Mouse (Mus musculus) MEL (cell line): ENCODE measurements around the gene Fbxo48. TPM values are rescaled to one million over a fixed set of nuclear protein-coding genes. Genes with fewer than 3 reads are reported as not detected.

Experiments used
- DNase-seq: peaks from one replicate; pipeline ENCODE4 v3.0.0; 2011; ENCODE audit warnings: low read depth, low spot score
- H3K27ac ChIP-seq: 2 replicates; pipeline ENCODE4 v1.5.1; 2012; ENCODE audit warnings: low read depth, mild to moderate bottlenecking, control low read depth, low read length, moderate library complexity; ENCODE audit not compliant: control insufficient read depth
- H3K27me3 ChIP-seq, 2 experiments: fragments of 150-350 bp in 1 of 2; sonication (generic) in 1 of 2; 2 replicates each; pipeline ENCODE4 v1.6.1; 2012; ENCODE audit warnings: low read length in 2 of 2, mild to moderate bottlenecking in 2 of 2, improper control_type of control experiment in 1 of 2, moderate library complexity in 1 of 2; ENCODE audit not compliant: insufficient read depth in 2 of 2, control insufficient read depth in 1 of 2
- H3K36me3 ChIP-seq, 2 experiments: 2 replicates each; pipeline ENCODE4 v1.6.1; 2012 to 2014; ENCODE audit warnings: low read length in 2 of 2, improper control_type of control experiment in 1 of 2, inconsistent platforms in 1 of 2, mild to moderate bottlenecking in 1 of 2; ENCODE audit not compliant: insufficient read depth in 2 of 2, control insufficient read depth in 1 of 2
- H3K4me1 ChIP-seq, 2 experiments: fragments of 150-350 bp in 1 of 2; sonication (generic) in 1 of 2; 2 replicates each; pipeline ENCODE4 v1.6.1; 2012; ENCODE audit warnings: low read length in 2 of 2, improper control_type of control experiment in 1 of 2, mild to moderate bottlenecking in 1 of 2; ENCODE audit not compliant: insufficient read depth in 2 of 2, control insufficient read depth in 1 of 2
- H3K4me3 ChIP-seq, 2 experiments: fragments of 150-350 bp in 1 of 2; sonication (generic) in 1 of 2; 2 replicates each; pipeline ENCODE4 v1.5.1; 2012; ENCODE audit warnings: low read depth in 2 of 2, low read length in 2 of 2, mild to moderate bottlenecking in 2 of 2, moderate library complexity in 2 of 2, control low read depth in 1 of 2, improper control_type of control experiment in 1 of 2; ENCODE audit not compliant: control insufficient read depth in 1 of 2, insufficient read depth in 1 of 2
- H3K79me2 ChIP-seq: 2 replicates; pipeline ENCODE4 v1.6.1; 2012; ENCODE audit warnings: mild to moderate bottlenecking, low read length, moderate library complexity; ENCODE audit not compliant: control insufficient read depth, poor library complexity, insufficient read depth
- H3K9ac ChIP-seq: 2 replicates; pipeline ENCODE4 v1.6.1; 2012; ENCODE audit warnings: low read depth, mild to moderate bottlenecking, control low read depth, low read length, moderate library complexity; ENCODE audit not compliant: control insufficient read depth, poor library complexity, severe bottlenecking
- H3K9me3 ChIP-seq: fragments of 150-350 bp; sonication (generic); replicated peaks from 2 replicates; pipeline ENCODE4 v1.6.1; 2012; ENCODE audit warnings: mild to moderate bottlenecking, low read length, improper control_type of control experiment, moderate library complexity; ENCODE audit not compliant: insufficient read depth
- CHD1 ChIP-seq: IDR thresholded peaks from 2 replicates; pipeline ENCODE4 v1.6.1; 2012; ENCODE audit warnings: low read depth, mild to moderate bottlenecking, inconsistent platforms, low read length, improper control_type of control experiment
- CHD2 ChIP-seq: IDR thresholded peaks from 2 replicates; pipeline ENCODE4 v1.6.1; 2011; ENCODE audit warnings: low read length, improper control_type of control experiment
- ELF1 ChIP-seq: IDR thresholded peaks from 2 replicates; pipeline ENCODE4 v1.6.1; 2014; ENCODE audit warnings: low read depth, mild to moderate bottlenecking, inconsistent platforms, low read length, improper control_type of control experiment, moderate library complexity
- EP300 ChIP-seq, 2 experiments: IDR thresholded peaks; 2 replicates each; pipeline ENCODE4 v1.6.1; 2011; ENCODE audit warnings: improper control_type of control experiment in 2 of 2, low read length in 2 of 2, low read depth in 1 of 2, mild to moderate bottlenecking in 1 of 2
- ETS1 ChIP-seq: IDR thresholded peaks from 2 replicates; pipeline ENCODE4 v1.6.1; 2012; ENCODE audit warnings: low read depth, mild to moderate bottlenecking, inconsistent platforms, low read length, improper control_type of control experiment, moderate library complexity
- GABPA ChIP-seq: IDR thresholded peaks from 2 replicates; pipeline ENCODE4 v1.6.1; 2012; ENCODE audit warnings: low read depth, mild to moderate bottlenecking, inconsistent platforms, low read length, improper control_type of control experiment, moderate library complexity
- GATA1 ChIP-seq: IDR thresholded peaks from 2 replicates; pipeline ENCODE4 v1.6.1; 2011; ENCODE audit warnings: low read depth, low read length, improper control_type of control experiment
- JUND ChIP-seq: IDR thresholded peaks from 2 replicates; pipeline ENCODE4 v1.6.1; 2011; ENCODE audit warnings: low read depth, mild to moderate bottlenecking, improper control_type of control experiment, low read length
- KAT2A ChIP-seq: conservative IDR thresholded peaks from 2 replicates; pipeline ENCODE4 v1.6.1; 2012; ENCODE audit warnings: low read depth, low read length, improper control_type of control experiment, inconsistent platforms
- MAFK ChIP-seq: IDR thresholded peaks from 2 replicates; pipeline ENCODE4 v1.6.1; 2011; ENCODE audit warnings: low read depth, mild to moderate bottlenecking, low read length, improper control_type of control experiment, borderline replicate concordance
- MAX ChIP-seq: IDR thresholded peaks from 2 replicates; pipeline ENCODE4 v1.6.1; 2011; ENCODE audit warnings: low read length, improper control_type of control experiment
- MXI1 ChIP-seq: IDR thresholded peaks from 2 replicates; pipeline ENCODE4 v1.6.1; 2011; ENCODE audit warnings: mild to moderate bottlenecking, low read depth, low read length, improper control_type of control experiment
- MYC ChIP-seq: IDR thresholded peaks from 2 replicates; pipeline ENCODE4 v1.6.1; 2011; ENCODE audit warnings: low read depth, mild to moderate bottlenecking, low read length, improper control_type of control experiment, moderate library complexity
- NRF1 ChIP-seq: IDR thresholded peaks from 2 replicates; pipeline ENCODE4 v1.6.1; 2014; ENCODE audit warnings: low read depth, mild to moderate bottlenecking, inconsistent platforms, low read length, improper control_type of control experiment, moderate library complexity; ENCODE audit not compliant: poor library complexity, insufficient read depth, severe bottlenecking
- POLR2A ChIP-seq, 2 experiments: IDR thresholded peaks; 2 replicates each; pipeline ENCODE4 v1.6.1; 2011 to 2012; ENCODE audit warnings: low read length in 2 of 2, mild to moderate bottlenecking in 2 of 2, control low read depth in 1 of 2, improper control_type of control experiment in 1 of 2, low read depth in 1 of 2, moderate library complexity in 1 of 2; ENCODE audit not compliant: control insufficient read depth in 1 of 2, insufficient read depth in 1 of 2, poor library complexity in 1 of 2
- POLR2AphosphoS2 ChIP-seq: IDR thresholded peaks from 2 replicates; pipeline ENCODE4 v1.6.1; 2011; ENCODE audit warnings: low read length, improper control_type of control experiment
- POLR2AphosphoS5 ChIP-seq: IDR thresholded peaks from 2 replicates; pipeline ENCODE4 v1.6.1; 2012; ENCODE audit warnings: low read depth, borderline replicate concordance, mild to moderate bottlenecking, inconsistent platforms, low read length, moderate library complexity, mixed read lengths
- SIN3A ChIP-seq: IDR thresholded peaks from 2 replicates; pipeline ENCODE4 v1.6.1; 2012; ENCODE audit warnings: low read length, improper control_type of control experiment, inconsistent platforms
- SMC3 ChIP-seq: IDR thresholded peaks from 2 replicates; pipeline ENCODE4 v1.6.1; 2011; ENCODE audit warnings: low read depth, low read length, improper control_type of control experiment
- TAL1 ChIP-seq: IDR thresholded peaks from 2 replicates; pipeline ENCODE4 v1.6.1; 2012; ENCODE audit warnings: mild to moderate bottlenecking, inconsistent platforms, low read length, moderate library complexity, mixed read lengths
- TBP ChIP-seq: IDR thresholded peaks from 2 replicates; pipeline ENCODE4 v1.8.0; 2011; ENCODE audit warnings: low read depth, low read length, improper control_type of control experiment
- TCF12 ChIP-seq: IDR thresholded peaks from 2 replicates; pipeline ENCODE4 v1.6.1; 2014; ENCODE audit warnings: low read depth, mild to moderate bottlenecking, inconsistent platforms, low read length, improper control_type of control experiment, moderate library complexity
- USF2 ChIP-seq, 2 experiments: IDR thresholded peaks; 2 replicates each; pipeline ENCODE4 v1.6.1; 2011 to 2012; ENCODE audit warnings: improper control_type of control experiment in 2 of 2, low read length in 2 of 2, borderline replicate concordance in 1 of 2, inconsistent platforms in 1 of 2, low read depth in 1 of 2, mild to moderate bottlenecking in 1 of 2; ENCODE audit not compliant: insufficient read depth in 1 of 2
- ZC3H11A ChIP-seq: IDR thresholded peaks from 2 replicates; pipeline ENCODE4 v1.6.1; 2012; ENCODE audit warnings: low read depth, mild to moderate bottlenecking, inconsistent platforms, low read length, improper control_type of control experiment
- ZKSCAN1 ChIP-seq: IDR thresholded peaks from 2 replicates; pipeline ENCODE4 v1.6.1; 2012; ENCODE audit warnings: low read depth, mild to moderate bottlenecking, inconsistent platforms, low read length, improper control_type of control experiment, moderate library complexity
- ZNF384 ChIP-seq: IDR thresholded peaks from 2 replicates; pipeline ENCODE4 v1.6.1; 2012; ENCODE audit warnings: low read depth, mild to moderate bottlenecking, inconsistent platforms, low read length, improper control_type of control experiment
- polyA plus RNA-seq, 2 experiments: library from polyadenylated mRNA; stranded (reverse) in 1 of 2; unstranded in 1 of 2; fragments of >175 nt in 1 of 2; fragments of >200 nt in 1 of 2; gene quantifications; 2 replicates each; pipeline versions ENCODE4 v1.2.1 to v1.2.4; 2012; ENCODE audit warnings: low replicate concordance in 2 of 2, low read depth in 1 of 2; ENCODE audit not compliant: insufficient read length in 2 of 2, insufficient read depth in 1 of 2, missing spikeins in 1 of 2
- total RNA-seq: library from RNA; depleted of rRNA; stranded (reverse); fragments of 300-350 nt; gene quantifications from 2 replicates; pipeline ENCODE4 v1.2.3, GENCODE M21; 2012

Gene Fbxo48
- total and polyA plus RNA-seq, 3 experiments, result 3.4 to 5.2 TPM; not detected in 1

DNA sequence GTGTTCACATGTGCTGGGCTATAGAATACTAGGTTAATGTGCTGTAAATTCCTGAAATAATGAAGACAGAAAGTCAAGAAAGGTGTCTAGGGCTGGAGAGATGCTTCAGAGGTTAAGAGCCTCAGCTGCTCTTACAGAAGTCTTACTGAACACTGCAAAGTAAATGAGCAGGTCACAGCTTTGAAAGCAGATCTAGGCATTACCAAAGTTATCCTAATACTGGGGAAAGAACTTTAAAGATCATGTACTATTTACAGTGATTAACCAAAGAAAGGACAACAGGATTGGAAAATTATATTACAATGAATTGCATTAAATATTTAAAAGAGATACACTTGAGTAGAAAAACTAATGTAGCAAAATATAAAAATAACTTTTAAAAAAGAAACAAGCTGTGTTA is 48.8 kb downstream of the Fbxo48 start (continued):
- no peak for TF ChIP-seq ELF1

DNA sequence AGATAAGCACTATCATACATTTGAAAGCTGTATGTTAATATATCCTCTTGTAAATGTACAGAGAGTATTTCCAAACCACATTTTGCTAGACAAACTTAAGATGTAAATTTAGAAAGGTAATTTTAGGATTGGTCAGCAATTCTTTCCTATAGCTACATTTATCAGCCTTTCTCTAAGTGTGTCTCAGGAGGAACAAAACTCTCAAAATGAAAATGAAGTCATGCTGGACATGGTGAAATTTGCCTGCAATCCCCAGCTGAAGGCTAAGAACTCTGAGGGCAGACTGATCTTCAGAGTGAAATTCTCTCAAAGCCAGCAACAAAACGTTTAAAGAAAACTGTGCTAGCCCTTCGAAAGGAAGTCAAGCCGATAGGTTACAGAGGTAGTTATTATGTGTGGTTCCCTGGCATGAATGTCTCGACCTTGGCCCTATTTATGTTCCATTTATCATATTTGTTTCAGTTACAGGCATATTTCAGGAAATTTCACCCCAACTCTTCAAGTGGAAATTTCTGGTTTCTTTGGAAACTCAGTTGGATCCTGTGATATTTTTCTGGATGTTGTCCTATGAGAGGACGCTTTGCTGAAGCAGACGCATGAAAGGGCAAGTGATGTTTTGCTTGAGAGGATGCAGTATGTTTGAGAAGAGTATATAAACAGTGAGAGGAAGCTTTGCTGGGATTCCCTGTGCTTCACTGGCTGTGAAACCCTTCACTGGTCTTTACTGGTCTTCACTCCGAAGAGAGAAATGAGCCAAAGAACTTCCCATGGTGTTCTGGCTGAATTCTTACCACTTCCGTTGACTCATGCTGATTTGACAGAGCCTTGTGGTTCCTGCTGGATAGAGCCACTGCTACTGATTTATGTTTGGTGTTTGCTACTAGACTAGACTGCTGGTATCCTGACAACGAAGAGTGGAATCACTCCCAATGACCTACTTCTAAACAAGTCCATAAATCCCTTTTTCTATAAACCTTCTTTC is 49.5 kb downstream of the Fbxo48 start:
- H3K9me3 ChIP-seq, result no peaks in the 10 kb centered on the region
- peak; percentile 42 for DNase-seq
- TF ChIP-seq KAT2A (no peak), ETS1 (0 out of 2 replicates have a peak, but pooled peaks have one; percentile 0), TCF12 (no peak; the same call in 1 of the 2 replicates), SMC3 (no peak), POLR2AphosphoS5 (no peak), ZC3H11A (no peak), ZKSCAN1 (no peak), CHD1 (no peak), MAFK (peak; percentile 7; the same call in 1 of the 2 replicates), TAL1 (no peak), MAX (no peak), GATA1 (peak; percentile 48; the same call in 1 of the 2 replicates)
- peaks cover 54% of the 10 kb centered on the region for H3K79me2 ChIP-seq
- peaks cover 42 to 50% of the 10 kb centered on the region in 2 experiments for H3K4me1 ChIP-seq
- peaks cover 16 to 61% of the 10 kb centered on the region in 2 experiments for H3K36me3 ChIP-seq
- no peak overlapping the region for H3K4me3 ChIP-seq
- H3K27me3 ChIP-seq, result no peaks in the 10 kb centered on the region
- peak overlapping the region; percentile 49 for H3K27ac ChIP-seq
- peak overlapping the region; percentile 23; the same call in 1 of the 2 replicates for H3K9ac ChIP-seq

DNA sequence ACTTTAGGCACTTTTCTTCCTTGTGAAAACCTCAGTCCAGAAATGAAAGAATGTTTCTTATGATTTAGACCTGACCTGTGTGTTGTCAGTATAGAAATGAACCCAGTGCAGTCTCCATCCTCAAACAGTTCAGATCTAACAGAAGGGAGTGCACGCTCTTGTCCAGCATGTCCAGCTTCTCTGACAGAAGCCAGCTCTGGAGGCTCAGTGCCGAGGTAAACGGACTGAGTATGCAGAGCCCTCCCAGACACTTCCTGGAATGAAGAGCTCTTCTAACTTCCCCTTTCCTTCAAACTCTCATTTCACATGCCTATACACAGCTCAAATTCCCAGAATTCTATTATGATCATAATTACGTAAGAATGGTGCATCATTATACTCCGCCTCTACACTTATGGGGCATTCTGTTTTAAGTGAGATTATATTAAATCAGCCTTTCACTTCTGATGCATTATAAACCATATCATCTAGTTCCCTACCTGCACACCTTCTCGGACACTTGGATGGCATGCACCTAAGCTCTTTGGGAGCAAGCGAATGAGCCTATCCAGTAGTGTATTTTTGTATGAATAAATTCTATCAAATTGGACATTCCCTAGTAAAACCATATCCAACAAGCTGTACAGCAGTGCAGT is 51.7 kb downstream of the Fbxo48 start:
- DNase-seq, result peak; percentile 82
- H3K4me3 ChIP-seq, result peak overlapping the region; percentile 14 to 19; a peak in 3 of 4 replicates
- TF ChIP-seq TAL1, result peak; percentile 43
- no peak for TF ChIP-seq POLR2AphosphoS2
- peak; percentile 75; the same call in 1 of the 2 replicates for TF ChIP-seq MYC
- no peak for TF ChIP-seq CHD2
- no peak for TF ChIP-seq ZNF384
- peak; percentile 75 for TF ChIP-seq ELF1
- no peak for TF ChIP-seq NRF1
- TF ChIP-seq USF2 (IDR thresholded peaks at IDR 0.05; ENCODE audit: borderline replicate concordance in 1 of 2, insufficient read depth in 1 of 2, low read depth in 1 of 2, low read length in 2 of 2), result no peak
- peak in 1 of 2 experiments; percentile 58; a peak in 1 of 4 replicates for TF ChIP-seq POLR2A (IDR thresholded peaks at IDR 0.05; ENCODE audit: control insufficient read depth in 1 of 2, insufficient read depth in 1 of 2, low read depth in 1 of 2, low read length in 2 of 2, poor library complexity in 1 of 2)
- no peak for TF ChIP-seq GABPA
- TF ChIP-seq EP300 (IDR thresholded peaks at IDR 0.05; ENCODE audit: low read depth in 1 of 2, low read length in 2 of 2), result peak in 1 of 2 experiments; percentile 57; a peak in 2 of 4 replicates
- peak; percentile 59 for TF ChIP-seq SIN3A
- peak; percentile 34 for TF ChIP-seq MXI1
- TF ChIP-seq ZC3H11A, result no peak
- TF ChIP-seq JUND, result no peak
- peak; percentile 76; the same call in 1 of the 2 replicates for TF ChIP-seq CHD1
- TF ChIP-seq TBP, result 0 out of 2 replicates have a peak, but pooled peaks have one; percentile 33

More for the DNA sequence above, 51.7 kb downstream of the Fbxo48 start:
- peak overlapping the region; percentile 100 for H3K27ac ChIP-seq
- peaks cover 69% of the 10 kb centered on the region for H3K79me2 ChIP-seq
- no peaks in the 10 kb centered on the region for H3K27me3 ChIP-seq
- H3K9ac ChIP-seq, result peak overlapping the region; percentile 73
- H3K4me1 ChIP-seq, result peaks cover 40 to 52% of the 10 kb centered on the region in 2 experiments
- no peaks in the 10 kb centered on the region for H3K9me3 ChIP-seq
- peaks cover 9 to 60% of the 10 kb centered on the region in 2 experiments for H3K36me3 ChIP-seq
